Mouse (Mus musculus) heart, embryonic 13.5 days (tissue): ENCODE results near the gene Ttc34. TPM values are rescaled to one million over a fixed set of nuclear protein-coding genes. Genes with fewer than 3 reads are reported as not detected.

Source experiments
- ATAC-seq: fragments of 200-750 bp; cut with Nextera tagmentation; 2 replicates; pipeline ENCODE4 v1.8.0; 2017; ENCODE audit warnings: moderate TSS enrichment; ENCODE audit not compliant: insufficient number of reproducible peaks, low FRiP score, low TSS enrichment; ENCODE audit errors: extremely low read depth
- H3K27ac ChIP-seq: fragments of 300-500 bp; sonication (generic); replicated peaks from 2 replicates; pipeline ENCODE4 v1.5.1; 2015; ENCODE audit warnings: moderate library complexity, mild to moderate bottlenecking, inconsistent platforms
- H3K27me3 ChIP-seq: fragments of 300-500 bp; sonication (generic); replicated peaks from 2 replicates; pipeline ENCODE4 v1.6.1; 2015; ENCODE audit warnings: mild to moderate bottlenecking, inconsistent platforms
- H3K36me3 ChIP-seq: fragments of 300-500 bp; sonication (generic); 2 replicates; pipeline ENCODE4 v1.6.1; 2015; ENCODE audit warnings: mild to moderate bottlenecking, inconsistent platforms
- H3K4me1 ChIP-seq: fragments of 300-500 bp; sonication (generic); 2 replicates; pipeline ENCODE4 v1.6.1; 2015; ENCODE audit warnings: inconsistent platforms
- H3K4me2 ChIP-seq: fragments of 300-500 bp; sonication (generic); 2 replicates; pipeline ENCODE4 v1.6.1; 2015; ENCODE audit warnings: inconsistent platforms, mild to moderate bottlenecking, moderate library complexity
- H3K4me3 ChIP-seq: fragments of 300-500 bp; sonication (generic); 2 replicates; pipeline ENCODE4 v1.5.1; 2015; ENCODE audit warnings: moderate library complexity, mild to moderate bottlenecking, inconsistent platforms
- H3K9ac ChIP-seq: fragments of 300-500 bp; sonication (generic); 2 replicates; pipeline ENCODE4 v1.6.1; 2015; ENCODE audit warnings: inconsistent platforms, mild to moderate bottlenecking, moderate library complexity
- H3K9me3 ChIP-seq: fragments of 300-500 bp; sonication (generic); 2 replicates; pipeline ENCODE4 v1.6.1; 2016; ENCODE audit warnings: inconsistent platforms
- WGBS: fragments of 180-500 bp; shearing (Covaris S2); methylation state at CpG from one replicate; pipeline ENCODE4 v1.1.7; 2015; ENCODE audit warnings: mixed read lengths; 5-methylcytosine and 5-hydroxymethylcytosine counted together
- polyA plus RNA-seq: library from polyadenylated mRNA; unstranded; fragments of >200 nt; fragmentation: Nextera tagmentation; extraction: Ambion mirVana; gene quantifications from 2 replicates; pipeline ENCODE4 v1.2.1, GENCODE M21; 2015

Ttc34 gene
- polyA plus RNA-seq, 1 experiment from 2014 or later: 0.57 TPM

DNA sequence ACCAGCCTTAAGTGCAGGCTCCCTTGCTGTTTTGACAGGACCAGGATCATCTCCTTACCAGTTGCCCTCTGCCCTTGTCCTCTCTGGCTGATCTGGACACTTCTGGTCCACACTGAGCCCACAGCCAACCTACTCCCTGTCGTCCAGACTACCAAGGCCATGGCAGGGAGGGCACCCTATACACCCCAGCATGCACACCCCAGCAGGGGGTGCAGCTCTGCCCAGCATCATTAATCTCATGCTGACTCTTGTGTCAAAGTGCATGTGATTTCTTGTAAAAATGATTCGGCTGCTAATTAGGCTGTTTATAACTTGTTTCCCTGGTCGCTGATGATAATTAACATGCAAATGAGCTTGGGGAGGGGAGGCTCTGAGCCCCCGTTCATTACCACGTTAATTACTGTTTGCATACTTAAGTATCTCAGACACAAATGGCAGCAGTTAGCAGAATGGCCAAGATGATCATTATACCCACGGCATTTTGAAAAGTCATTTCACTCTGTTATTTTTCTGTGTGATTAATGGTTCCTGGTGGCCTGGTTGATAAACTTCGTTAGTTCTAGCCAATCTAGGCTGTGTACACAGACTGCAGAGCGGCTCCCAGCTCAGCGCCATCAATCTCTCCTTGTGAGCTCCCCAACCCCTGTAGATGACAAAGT is 5.2 kb upstream of the Ttc34 start:
- no peak overlapping the region for H3K27ac ChIP-seq
- peaks cover 22% of the 10 kb centered on the region for H3K27me3 ChIP-seq
- no peak overlapping the region for H3K4me2 ChIP-seq
- no peak overlapping the region for H3K9ac ChIP-seq
- WGBS: 51% methylated on average over 9 of the region's 9 CpGs
- H3K4me3 ChIP-seq: no peak overlapping the region
- H3K4me1 ChIP-seq: peaks cover 17% of the 10 kb centered on the region
- H3K36me3 ChIP-seq: no peaks in the 10 kb centered on the region
- H3K9me3 ChIP-seq: no peaks in the 10 kb centered on the region
- ATAC-seq: no peak

DNA sequence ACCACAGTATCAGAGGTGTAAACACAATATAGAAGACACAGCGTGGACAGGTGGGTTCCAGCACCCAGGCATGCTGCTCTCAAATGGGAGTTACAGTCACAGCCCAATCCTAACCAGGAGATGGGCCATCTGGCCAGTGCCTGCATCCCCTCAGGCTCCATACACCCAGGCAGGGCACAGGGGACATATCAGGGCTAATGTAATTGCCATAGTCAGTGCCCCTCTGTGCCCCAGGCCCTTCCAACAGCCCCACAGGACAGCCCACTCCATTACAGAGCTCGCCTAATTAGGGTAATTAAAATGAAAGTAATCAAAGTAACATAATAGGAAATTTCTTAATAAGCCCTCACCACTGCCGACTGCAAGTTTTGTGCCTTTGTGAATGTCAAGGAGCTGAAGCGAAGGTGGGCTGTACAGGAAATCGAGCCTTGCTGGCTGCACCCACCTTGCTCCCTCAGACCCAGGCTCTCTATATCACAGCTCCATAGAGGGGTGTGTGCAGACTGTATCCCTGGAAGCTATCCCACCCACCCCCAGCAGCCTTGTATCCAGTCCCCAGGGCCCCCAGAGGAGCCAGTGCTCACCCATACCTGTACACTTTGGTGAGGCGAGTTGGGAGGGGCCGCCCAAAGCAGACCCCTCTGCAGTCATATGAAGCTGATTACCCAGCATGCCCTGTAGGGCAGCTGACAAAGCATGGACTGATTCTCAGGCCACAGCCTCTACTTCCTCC is 910 bp upstream of the Ttc34 start:
- H3K4me1 ChIP-seq: no peaks in the 10 kb centered on the region
- H3K27me3 ChIP-seq: peaks cover 25% of the 10 kb centered on the region
- H3K4me3 ChIP-seq: no peak overlapping the region
- no peaks in the 10 kb centered on the region for H3K36me3 ChIP-seq
- ATAC-seq: no peak
- no peak overlapping the region for H3K27ac ChIP-seq
- H3K4me2 ChIP-seq: no peak overlapping the region
- H3K9ac ChIP-seq: no peak overlapping the region
- WGBS: 73% methylated on average over 7 of the region's 7 CpGs
- H3K9me3 ChIP-seq: no peaks in the 10 kb centered on the region

DNA sequence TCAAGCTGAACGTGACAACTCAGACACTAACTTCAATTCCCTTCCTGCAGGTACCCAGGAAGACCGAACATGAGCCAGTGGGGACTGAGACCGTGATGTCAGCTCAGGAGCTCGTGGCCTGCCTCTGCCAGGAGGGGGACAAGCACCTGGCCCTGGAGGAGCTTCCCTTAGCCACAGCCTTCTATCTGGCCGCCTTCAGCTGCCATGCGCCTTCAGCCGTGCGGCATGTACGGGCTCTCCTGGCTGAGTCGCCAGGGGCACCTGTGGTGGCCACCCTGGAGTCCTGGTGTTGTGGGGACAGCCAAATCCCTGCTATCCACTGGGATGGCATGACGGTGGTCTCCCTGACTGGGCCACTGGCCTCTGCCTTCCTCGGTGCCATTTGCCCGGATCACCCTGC is 1.5 kb downstream of the Ttc34 start:
- H3K4me3 ChIP-seq: no peak overlapping the region
- H3K27ac ChIP-seq: no peak overlapping the region
- no peaks in the 10 kb centered on the region for H3K4me1 ChIP-seq

DNA sequence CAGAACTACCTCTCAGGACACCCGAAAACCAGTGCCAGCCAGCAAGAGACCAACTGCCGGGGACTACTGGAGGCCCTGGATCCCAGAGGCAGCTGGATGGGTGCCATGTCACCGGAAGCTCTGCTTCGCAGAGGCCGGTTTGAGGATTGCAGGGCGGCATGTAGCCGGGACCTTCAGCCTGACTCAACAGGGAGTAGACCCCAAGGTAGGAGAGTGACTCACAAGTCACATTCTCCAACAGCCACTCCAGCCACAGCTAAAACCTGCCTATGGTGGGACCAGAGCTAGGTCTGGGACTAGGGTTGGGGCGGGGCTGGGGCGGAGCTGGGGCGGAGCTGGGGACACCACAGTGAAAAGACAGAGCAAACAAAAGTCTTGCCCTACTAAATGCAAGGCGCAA is 2.1 kb downstream of the Ttc34 start:
- no peaks in the 10 kb centered on the region for H3K36me3 ChIP-seq
- no peak overlapping the region for H3K27ac ChIP-seq
- no peak for ATAC-seq
- no peaks in the 10 kb centered on the region for H3K4me1 ChIP-seq
- H3K9me3 ChIP-seq: no peaks in the 10 kb centered on the region
- H3K4me3 ChIP-seq: no peak overlapping the region
- H3K4me2 ChIP-seq: no peak overlapping the region
- WGBS: 51% methylated on average over 11 of the region's 11 CpGs
- H3K9ac ChIP-seq: no peak overlapping the region
- H3K27me3 ChIP-seq: peaks cover 24% of the 10 kb centered on the region

More for the DNA sequence above, 1.5 kb downstream of the Ttc34 start:
- H3K36me3 ChIP-seq: no peaks in the 10 kb centered on the region
- no peak overlapping the region for H3K4me2 ChIP-seq
- no peak for ATAC-seq
- 81% methylated on average over 13 of the region's 13 CpGs for WGBS
- no peak overlapping the region for H3K9ac ChIP-seq
- H3K27me3 ChIP-seq: peaks cover 25% of the 10 kb centered on the region
- no peaks in the 10 kb centered on the region for H3K9me3 ChIP-seq

DNA sequence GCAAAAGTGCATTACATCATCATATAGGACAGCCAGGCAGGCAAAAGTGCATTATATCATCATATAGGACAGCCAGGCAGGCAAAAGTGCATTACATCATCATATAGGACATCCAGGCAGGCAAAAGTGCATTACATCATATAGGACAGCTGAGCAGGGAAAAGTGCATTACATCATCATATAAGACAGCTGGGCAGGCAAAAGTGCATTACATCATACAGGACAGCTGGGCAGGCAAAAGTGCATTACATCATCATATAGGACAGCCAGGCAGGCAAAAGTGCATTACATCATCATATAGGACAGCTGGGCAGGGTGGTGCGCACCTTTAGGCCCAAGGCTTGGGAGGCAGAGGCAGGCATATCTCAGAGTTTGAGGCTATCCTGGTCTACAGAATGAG is 15.4 kb downstream of the Ttc34 start:
- Histone ChIP-seq H3K36me3 (no peaks in the 10 kb centered on the region), H3K9ac (no peak overlapping the region), H3K4me1 (peaks cover 13% of the 10 kb centered on the region), H3K27me3 (peaks cover 47% of the 10 kb centered on the region), H3K4me3 (no peak overlapping the region), H3K9me3 (peaks cover 4% of the 10 kb centered on the region; the same call in 1 of the 2 replicates), H3K4me2 (no peak overlapping the region), H3K27ac (no peak overlapping the region)
- ATAC-seq: no peak
- 86% methylated on average over 1 of the region's 1 CpGs for WGBS

DNA sequence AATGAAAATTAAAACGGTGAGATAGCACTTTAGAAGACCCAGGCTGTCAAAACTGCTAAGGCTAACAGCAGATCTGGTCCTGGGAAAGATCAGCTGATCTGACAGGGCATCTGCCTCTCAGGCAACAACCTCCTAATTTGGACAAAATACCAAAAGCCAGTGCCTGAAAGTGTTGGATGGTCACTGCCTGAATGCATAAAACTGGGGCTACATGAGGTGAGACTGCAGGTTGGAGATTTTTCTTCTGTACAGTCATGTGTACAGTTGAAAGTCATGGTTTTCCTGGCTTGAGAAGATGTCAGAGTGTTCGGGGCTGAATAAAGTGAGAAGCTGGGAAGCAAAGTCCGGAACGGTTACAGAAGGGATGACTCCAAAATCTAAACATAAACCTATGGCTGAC is 16.6 kb downstream of the Ttc34 start:
- peaks cover 4% of the 10 kb centered on the region; the same call in 1 of the 2 replicates for H3K9me3 ChIP-seq
- no peak for ATAC-seq
- H3K9ac ChIP-seq: no peak overlapping the region
- peaks cover 57% of the 10 kb centered on the region for H3K27me3 ChIP-seq
- H3K4me2 ChIP-seq: no peak overlapping the region
- no peak overlapping the region for H3K27ac ChIP-seq
- H3K4me1 ChIP-seq: peaks cover 13% of the 10 kb centered on the region
- WGBS: 62% methylated on average over 4 of the region's 4 CpGs
- H3K4me3 ChIP-seq: no peak overlapping the region
- H3K36me3 ChIP-seq: no peaks in the 10 kb centered on the region

DNA sequence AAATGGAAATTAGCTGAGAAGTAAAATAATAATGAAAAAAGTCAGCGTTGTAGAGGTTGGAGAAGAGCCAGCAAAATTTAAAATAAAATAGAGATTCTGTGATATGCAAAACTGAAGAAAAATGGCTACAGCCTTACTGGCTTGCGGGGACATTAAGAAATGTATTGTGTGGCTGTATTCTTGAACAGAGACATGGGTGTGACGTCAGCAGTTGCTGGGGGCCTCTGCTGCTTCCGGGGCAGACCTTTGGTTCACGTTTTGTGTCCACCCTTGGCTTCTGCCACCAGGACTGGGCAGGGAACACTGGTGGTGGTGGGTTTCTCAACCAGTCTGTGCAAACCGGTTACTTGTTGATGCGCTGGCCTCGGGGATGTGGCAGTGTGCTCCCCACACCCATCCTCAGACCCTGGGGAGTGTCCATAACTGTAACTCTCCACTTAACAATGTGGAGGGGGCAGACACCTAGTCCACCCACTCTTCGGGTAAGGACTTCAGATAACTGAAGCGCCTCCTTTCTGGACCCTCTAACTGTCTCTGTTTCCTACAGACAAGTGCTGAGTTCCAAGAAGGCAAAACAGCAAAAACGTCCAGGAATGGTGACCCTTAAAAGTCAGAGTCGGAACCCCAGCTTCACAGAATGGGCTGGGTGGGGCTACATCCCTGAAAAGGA is 17.6 kb downstream of the Ttc34 start:
- Histone ChIP-seq H3K4me1 (peaks cover 13% of the 10 kb centered on the region), H3K9me3 (peaks cover 4% of the 10 kb centered on the region; the same call in 1 of the 2 replicates), H3K4me3 (no peak overlapping the region), H3K36me3 (no peaks in the 10 kb centered on the region), H3K9ac (no peak overlapping the region), H3K4me2 (no peak overlapping the region), H3K27me3 (peaks cover 66% of the 10 kb centered on the region), H3K27ac (no peak overlapping the region)
- no peak for ATAC-seq
- WGBS: 53% methylated on average over 12 of the region's 12 CpGs

DNA sequence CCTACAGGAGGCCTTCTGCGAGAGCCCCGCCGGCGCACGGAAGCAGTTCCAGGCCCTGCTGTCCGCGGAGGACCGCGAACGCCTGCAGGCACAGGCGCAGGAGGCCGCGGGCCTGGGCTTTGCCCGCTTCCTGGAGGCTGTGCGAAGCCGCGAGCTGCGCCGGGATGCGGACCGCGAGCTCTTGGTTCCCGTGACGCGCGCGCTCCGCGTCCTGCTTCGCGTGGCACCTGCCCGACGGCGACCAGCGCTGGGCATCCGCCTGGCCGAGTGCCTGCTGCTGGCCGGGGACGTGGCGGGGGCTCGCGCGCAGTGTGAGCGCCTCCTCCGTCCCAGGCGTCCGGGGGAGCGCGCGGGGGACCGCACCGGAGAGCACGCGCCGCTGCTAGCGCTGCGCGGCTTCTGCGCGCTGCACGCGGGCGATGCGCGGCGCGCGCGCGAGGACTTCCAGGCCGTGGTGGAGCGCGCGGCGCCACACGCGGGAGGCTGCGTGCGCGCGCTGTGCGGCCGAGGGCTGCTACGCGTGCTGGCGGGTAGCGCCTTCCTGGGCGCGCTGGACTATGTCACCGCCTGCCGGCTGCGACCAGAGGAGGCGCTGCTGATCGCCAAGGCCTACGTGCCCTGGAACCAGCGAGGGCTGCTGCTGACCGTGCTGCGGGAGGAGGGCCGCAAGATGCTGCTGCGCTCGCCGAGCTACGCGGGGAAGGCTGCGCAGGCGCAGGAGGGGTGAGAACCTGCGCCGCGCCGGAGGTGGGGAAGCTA is 18.6 kb downstream of the Ttc34 start:
- peak overlapping the region; percentile 92 for H3K4me2 ChIP-seq
- peak overlapping the region; percentile 77 for H3K9ac ChIP-seq
- H3K36me3 ChIP-seq: no peaks in the 10 kb centered on the region
- H3K27ac ChIP-seq: no peak overlapping the region
- H3K9me3 ChIP-seq: peaks cover 4% of the 10 kb centered on the region; the same call in 1 of the 2 replicates
- peaks cover 13% of the 10 kb centered on the region for H3K4me1 ChIP-seq
- peaks cover 76% of the 10 kb centered on the region for H3K27me3 ChIP-seq
- H3K4me3 ChIP-seq: peak overlapping the region; percentile 60
- peak; percentile 67; the same call in 1 of the 2 replicates for ATAC-seq
- WGBS: under 1% methylated on average over 108 of the region's 110 CpGs

DNA sequence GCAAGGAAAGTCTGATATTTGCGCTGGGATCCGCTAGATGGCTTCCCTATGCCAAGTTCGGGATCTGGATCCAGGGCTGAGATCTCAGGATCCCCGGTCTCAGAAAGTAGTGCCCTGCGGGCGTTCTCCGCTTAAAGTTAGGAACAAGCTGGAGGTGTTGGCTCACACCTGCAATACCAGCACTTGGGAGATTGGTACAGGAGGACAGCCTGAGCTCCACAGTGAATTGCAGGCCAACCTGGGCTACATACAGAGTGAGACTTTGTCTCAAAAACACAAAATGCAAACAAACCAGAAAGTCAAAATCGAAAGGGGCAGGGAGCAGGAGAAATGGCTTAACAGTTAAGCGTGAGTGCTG is 19.2 kb downstream of the Ttc34 start:
- Histone ChIP-seq H3K27ac (no peak overlapping the region), H3K27me3 (peaks cover 79% of the 10 kb centered on the region), H3K4me2 (peak overlapping the region; percentile 92), H3K36me3 (no peaks in the 10 kb centered on the region), H3K9me3 (peaks cover 4% of the 10 kb centered on the region; the same call in 1 of the 2 replicates), H3K4me3 (peak overlapping the region; percentile 60), H3K9ac (peak overlapping the region; percentile 77), H3K4me1 (peaks cover 13% of the 10 kb centered on the region)
- ATAC-seq: no peak
- WGBS: 18% methylated on average over 9 of the region's 9 CpGs

DNA sequence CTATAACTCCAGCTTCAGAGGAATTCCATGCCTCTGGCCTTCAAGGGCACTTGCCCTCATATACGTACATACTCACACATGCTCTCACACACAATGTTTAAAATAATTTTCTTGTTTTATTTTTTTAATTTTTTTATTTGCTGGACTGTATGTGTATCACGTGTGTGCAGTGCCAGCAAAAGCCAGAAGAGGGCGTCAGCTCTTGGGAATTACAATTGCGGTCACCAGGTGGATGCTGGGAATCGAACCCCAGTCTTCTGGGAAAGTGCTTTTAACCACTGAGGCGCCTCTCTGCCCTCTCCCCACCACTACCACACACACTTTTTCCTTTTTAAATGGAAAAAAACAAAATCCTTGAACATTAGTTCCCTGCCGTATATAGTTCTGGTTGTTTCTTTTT is 19.6 kb downstream of the Ttc34 start:
- Histone ChIP-seq H3K27ac (no peak overlapping the region), H3K36me3 (no peaks in the 10 kb centered on the region), H3K4me2 (peak overlapping the region; percentile 92), H3K4me1 (peaks cover 13% of the 10 kb centered on the region), H3K9ac (peak overlapping the region; percentile 77; the same call in 1 of the 2 replicates), H3K27me3 (peaks cover 79% of the 10 kb centered on the region), H3K4me3 (peak overlapping the region; percentile 60), H3K9me3 (peaks cover 4% of the 10 kb centered on the region; the same call in 1 of the 2 replicates)
- no peak for ATAC-seq
- WGBS: 83% methylated on average over 7 of the region's 7 CpGs
